Mouse (Mus musculus): Measurements from ENCODE around the gene C9.

GRCm38 (mm10) chr15:6522653-6523167, 77.6 kb downstream of the C9 start, which contains the start of gene Fyb:
- TF ChIP-seq POLR2A (IDR thresholded peaks at IDR 0.05; ENCODE audit: insufficient read length, low read depth) (no peak), E2F4 (IDR thresholded peaks at IDR 0.05; ENCODE audit: insufficient read depth) (no peak), MYOG (IDR thresholded peaks at IDR 0.05; ENCODE audit: control insufficient read depth in 1 of 3, insufficient read depth in 1 of 3, insufficient read length in 2 of 3, low read depth in 2 of 3) (no peak), MAX (IDR thresholded peaks at IDR 0.05; ENCODE audit: low read depth) (no peak), TCF12 (IDR thresholded peaks at IDR 0.05; ENCODE audit: insufficient read depth, poor library complexity, severe bottlenecking) (no peak), REST (IDR thresholded peaks at IDR 0.05; ENCODE audit: insufficient read depth, insufficient read length) (no peak), POLR2AphosphoS2 (IDR thresholded peaks at IDR 0.05; ENCODE audit: insufficient read length, low read depth) (no peak), SRF (IDR thresholded peaks at IDR 0.05; ENCODE audit: control insufficient read depth, insufficient read length, low read depth) (no peak), USF1 (IDR thresholded peaks at IDR 0.05; ENCODE audit: low read depth) (no peak), TCF3 (IDR thresholded peaks at IDR 0.05; ENCODE audit: insufficient read length, low read depth) (no peak), MYOD1 (IDR thresholded peaks at IDR 0.05; ENCODE audit: control insufficient read depth in 1 of 3, insufficient read length in 2 of 3, low read depth in 2 of 3) (no peak)

Measured in myocyte (in vitro differentiated cells).